Mouse (Mus musculus): Measurements from ENCODE around the gene Ces1a. TPM values are rescaled to one million over a fixed set of nuclear protein-coding genes. Genes with fewer than 3 reads are reported as not detected.

Gene Ces1a
- not detected in 2 replicates for total RNA-seq (2015; ENCODE audit: low replicate concordance)
- not detected in 2 replicates for total RNA-seq (2017; ENCODE audit: low replicate concordance)

- no peak for ATAC-seq (replicated peaks; ENCODE audit: low FRiP score, poor library complexity, severe bottlenecking)
These were observed at the start of gene Ces1a for GRCm38 (mm10) chr8:93048092-93048491. Gene Ces1a, minus strand, starts transcription at chr8:93048192.

- ATAC-seq (replicated peaks; ENCODE audit: low FRiP score, poor library complexity, severe bottlenecking): no peak
These were observed 47.4 kb upstream of the Ces1a start for GRCm38 (mm10) chr8:93095376-93095775.

- no peak for ATAC-seq (replicated peaks; ENCODE audit: low FRiP score, poor library complexity, severe bottlenecking)
These were observed 43.3 kb upstream of the Ces1a start for GRCm38 (mm10) chr8:93091324-93091723.

GRCm38 (mm10) chr8:93088686-93089122 is 40.7 kb upstream of the Ces1a start:
- no peak for ATAC-seq (replicated peaks; ENCODE audit: low FRiP score, poor library complexity, severe bottlenecking)

DNA sequence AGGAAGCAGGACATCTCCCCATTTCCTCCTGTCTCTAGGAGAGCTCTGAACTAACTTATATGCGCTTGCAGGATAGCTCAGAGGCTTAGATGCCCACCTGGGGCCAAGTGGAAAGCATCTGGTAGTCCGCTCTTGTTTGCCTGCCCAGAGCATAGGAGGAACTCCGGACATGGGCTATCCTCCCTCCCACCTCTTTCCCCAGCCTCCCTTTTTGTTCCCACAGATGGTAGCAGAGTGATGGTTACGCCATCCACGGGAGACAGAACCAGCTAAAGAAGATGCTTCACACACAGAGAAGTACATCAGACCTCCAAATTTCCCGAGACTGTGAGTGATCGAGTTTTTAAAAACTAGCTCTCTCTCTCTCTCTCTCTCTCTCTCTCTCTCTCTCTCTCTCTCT is 40.2 kb upstream of the Ces1a start:
- ATAC-seq (replicated peaks; ENCODE audit: low FRiP score, poor library complexity, severe bottlenecking): no peak

DNA sequence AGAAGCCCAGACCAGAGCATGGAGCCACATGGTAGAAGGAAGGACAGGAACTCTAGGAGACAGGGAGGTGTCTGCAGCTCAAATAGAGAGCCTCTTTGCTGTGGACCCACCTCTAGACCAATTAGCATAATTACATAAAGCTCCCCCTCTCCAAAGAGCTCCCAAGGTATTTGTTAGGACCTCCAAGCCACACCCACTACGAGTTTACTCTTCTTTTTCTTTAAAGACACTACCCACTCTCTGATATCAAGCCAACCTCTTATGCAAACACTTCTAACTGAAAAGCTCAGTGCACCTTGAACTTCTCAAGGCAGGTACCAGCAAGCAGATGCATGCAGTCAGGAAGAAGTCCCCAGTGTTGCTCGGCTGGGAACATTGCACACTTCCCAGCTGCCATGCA is 31.9 kb upstream of the Ces1a start, which contains the start of gene Ces1b:
Gene Ces1b (minus strand): TSS at position 131 of the 400 bp plus-strand sequence.
- no peak for ATAC-seq (replicated peaks; ENCODE audit: low FRiP score, poor library complexity, severe bottlenecking)

- no peak for ATAC-seq (replicated peaks; ENCODE audit: low FRiP score, poor library complexity, severe bottlenecking)
These were observed 27.3 kb upstream of the Ces1a start for GRCm38 (mm10) chr8:93075251-93075650.

DNA sequence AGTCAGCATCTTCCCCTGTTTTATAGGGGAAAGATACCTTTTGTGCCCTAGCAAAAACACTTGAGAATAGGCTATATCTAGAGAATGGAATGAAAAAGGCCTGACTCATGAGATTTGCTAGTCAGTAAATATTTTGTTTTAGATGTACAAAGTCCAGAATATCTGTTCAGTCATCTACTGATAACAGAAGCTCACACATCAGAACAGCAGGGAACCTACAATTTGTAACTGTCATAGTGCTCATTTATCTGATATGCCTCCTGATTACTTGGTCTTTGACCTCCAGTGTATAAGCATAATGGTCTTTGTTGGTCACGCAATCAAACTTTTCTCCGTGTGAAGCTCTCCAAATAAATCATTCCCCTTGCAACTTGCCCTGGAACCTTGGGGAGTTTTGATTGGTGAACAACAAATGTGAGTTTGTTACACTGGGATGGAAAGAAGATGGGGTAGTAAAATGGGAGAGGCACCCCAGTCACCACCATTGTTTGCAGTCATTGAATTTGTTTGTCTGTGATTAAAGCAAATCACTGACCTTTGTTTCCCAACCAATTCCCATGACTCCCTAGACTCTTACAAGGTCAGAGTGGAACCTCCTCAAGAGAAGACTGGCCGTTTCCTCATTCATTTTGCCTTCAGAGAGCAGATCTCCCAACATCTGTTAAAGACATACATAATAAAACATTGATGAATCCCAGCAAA is 15.6 kb upstream of the Ces1a start:
- no peak for ATAC-seq (replicated peaks; ENCODE audit: low FRiP score, poor library complexity, severe bottlenecking)

- ATAC-seq (replicated peaks; ENCODE audit: low FRiP score, poor library complexity, severe bottlenecking): no peak
These were observed 11.2 kb upstream of the Ces1a start for GRCm38 (mm10) chr8:93059185-93059584.

GRCm38 (mm10) chr8:93055238-93055637 is 7.2 kb upstream of the Ces1a start:
- no peak for ATAC-seq (replicated peaks; ENCODE audit: low FRiP score, poor library complexity, severe bottlenecking)

- no peak for ATAC-seq (replicated peaks; ENCODE audit: low FRiP score, poor library complexity, severe bottlenecking)
These were observed 771 bp upstream of the Ces1a start for GRCm38 (mm10) chr8:93048510-93049416.

DNA sequence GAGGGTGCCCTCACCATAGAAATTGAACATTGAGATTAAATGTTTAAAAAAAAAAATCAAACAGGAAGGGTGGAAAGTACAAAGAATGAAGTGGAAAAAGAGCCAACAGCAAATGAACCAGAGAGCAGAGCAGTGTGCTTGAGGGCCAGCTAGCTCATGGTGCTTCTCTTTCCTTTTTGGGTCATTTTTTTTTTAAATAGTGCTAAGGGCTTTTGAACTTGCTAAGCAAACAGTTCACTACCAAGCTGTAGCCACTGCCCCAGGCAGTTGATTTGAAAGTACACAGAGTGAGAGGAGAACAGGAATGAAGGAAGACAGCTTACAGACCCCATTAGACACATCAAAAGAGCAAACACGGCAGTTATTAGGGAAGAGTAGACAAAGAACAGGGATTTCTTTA is 4.9 kb downstream of the Ces1a start:
- no peak for ATAC-seq (replicated peaks; ENCODE audit: low FRiP score, poor library complexity, severe bottlenecking)

DNA sequence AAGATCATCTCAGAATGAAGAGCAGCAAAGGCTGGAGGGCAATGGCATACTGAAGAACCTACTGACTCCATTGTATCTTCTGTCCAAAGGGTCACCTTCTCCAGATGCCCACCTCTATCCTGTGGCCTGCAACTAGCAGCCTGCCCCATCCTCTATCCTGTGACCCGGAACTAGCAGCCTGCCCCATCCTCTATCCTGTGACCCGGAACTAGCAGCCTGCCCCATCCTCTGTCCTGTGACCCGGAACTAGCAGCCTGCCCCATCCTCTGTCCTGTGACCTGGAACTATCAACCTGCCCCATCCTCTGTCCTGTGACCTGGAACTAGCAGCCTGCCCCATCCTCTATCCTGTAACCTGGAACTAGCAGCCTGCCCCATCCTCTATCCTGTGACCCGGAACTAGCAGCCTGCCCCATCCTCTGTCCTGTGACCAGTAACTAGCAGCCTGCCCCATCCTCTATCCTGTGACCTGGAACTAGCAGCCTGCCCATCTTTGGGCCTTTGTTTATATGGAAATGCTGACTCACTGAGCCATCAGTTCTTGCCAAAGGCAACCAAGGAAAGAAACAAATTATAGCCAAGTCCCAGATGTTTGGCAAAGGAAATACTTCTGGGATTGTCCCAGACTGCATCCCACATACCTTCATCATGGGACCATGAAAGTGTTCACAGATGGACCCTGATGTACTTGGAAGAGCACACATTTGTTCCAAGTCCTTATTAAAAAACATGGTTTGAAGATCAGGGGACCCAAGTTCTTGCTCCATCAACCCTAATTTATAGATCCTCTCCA is 7.0 kb downstream of the Ces1a start:
- ATAC-seq (replicated peaks; ENCODE audit: low FRiP score, poor library complexity, severe bottlenecking): no peak

DNA sequence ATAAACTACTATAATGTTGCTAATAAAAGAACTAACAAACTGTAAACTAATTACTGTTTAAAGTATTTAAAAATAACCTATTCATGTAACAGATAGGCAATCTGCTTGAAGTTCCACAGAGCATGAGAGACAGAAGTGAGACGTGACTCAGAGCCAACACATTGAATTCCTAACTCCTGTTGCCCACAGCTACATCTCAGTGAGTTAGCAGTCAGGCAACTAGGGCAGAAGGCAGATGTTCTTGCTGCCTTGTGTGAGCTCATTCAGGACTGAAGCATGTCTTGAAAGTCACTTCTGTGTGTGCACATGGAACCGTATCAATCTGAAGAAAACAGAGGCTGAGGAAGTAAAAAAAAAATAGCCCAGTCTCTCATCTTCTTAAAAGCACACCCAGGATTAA is 7.7 kb downstream of the Ces1a start:
- no peak for ATAC-seq (replicated peaks; ENCODE audit: low FRiP score, poor library complexity, severe bottlenecking)

DNA sequence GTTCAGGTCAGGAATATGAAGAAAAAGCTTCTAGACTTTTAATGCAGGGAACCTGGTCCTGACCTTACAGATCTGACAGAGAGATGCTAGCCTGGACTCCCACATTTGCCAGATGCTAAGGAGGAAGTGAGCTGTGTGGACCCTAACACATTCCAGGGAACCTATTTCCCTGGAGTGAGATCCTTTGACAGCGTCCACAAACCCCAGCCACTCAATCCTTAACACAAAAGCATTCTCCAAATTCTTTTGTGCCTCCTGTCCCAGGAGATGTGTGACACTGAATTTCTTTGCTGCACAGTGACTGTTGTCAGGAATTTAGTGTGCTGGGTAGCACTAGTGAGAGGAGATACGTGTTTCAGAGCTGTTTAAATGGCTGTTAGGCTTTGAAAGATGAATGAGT is 9.2 kb downstream of the Ces1a start:
- ATAC-seq (replicated peaks; ENCODE audit: low FRiP score, poor library complexity, severe bottlenecking): no peak

DNA sequence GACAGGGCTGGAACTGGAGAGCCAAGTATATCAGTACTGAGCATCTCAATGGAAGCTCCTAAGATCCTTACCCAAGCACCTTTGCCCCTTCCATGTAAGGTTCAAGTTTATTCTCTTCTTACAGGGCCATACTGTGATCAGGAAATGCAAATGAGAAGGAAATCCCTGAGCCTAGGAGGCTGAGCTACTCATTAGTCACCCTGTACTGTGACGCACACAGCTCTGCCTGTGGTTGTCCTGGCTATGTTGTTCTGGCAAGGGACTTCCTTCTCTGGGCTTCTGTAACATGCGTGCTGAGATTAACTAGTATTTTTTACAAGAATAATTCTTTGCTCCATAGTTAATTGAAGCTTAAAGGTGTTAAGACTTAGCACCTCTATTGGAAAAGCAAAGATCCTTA is 17.3 kb downstream of the Ces1a start:
- ATAC-seq (replicated peaks; ENCODE audit: low FRiP score, poor library complexity, severe bottlenecking): no peak

GRCm38 (mm10) chr8:93021738-93022137 is 26.3 kb downstream of the Ces1a start:
- ATAC-seq (replicated peaks; ENCODE audit: low FRiP score, poor library complexity, severe bottlenecking): no peak

GRCm38 (mm10) chr8:93014300-93014699 is 33.7 kb downstream of the Ces1a start:
- ATAC-seq (replicated peaks; ENCODE audit: low FRiP score, poor library complexity, severe bottlenecking): no peak

GRCm38 (mm10) chr8:93012226-93012625 is 35.8 kb downstream of the Ces1a start:
- no peak for ATAC-seq (replicated peaks; ENCODE audit: low FRiP score, poor library complexity, severe bottlenecking)

- ATAC-seq (replicated peaks; ENCODE audit: low FRiP score, poor library complexity, severe bottlenecking): peak; percentile 64; the same call in 1 of the 2 replicates
These were observed 36.6 kb downstream of the Ces1a start for GRCm38 (mm10) chr8:93011439-93011838.
